Mouse (Mus musculus) heart, embryonic 10.5 days (tissue): Measurements from ENCODE around the gene Fam180a. TPM values are rescaled to one million over a fixed set of nuclear protein-coding genes. Genes with fewer than 3 reads are reported as not detected.

Experiments
- DNase-seq: peaks from one replicate; pipeline ENCODE4 v3.0.0-alpha.2; 2017; ENCODE audit warnings: low spot score
- H3K27ac ChIP-seq: fragments of 300-500 bp; sonication (generic); 2 replicates; pipeline ENCODE4 v1.5.1; 2016; ENCODE audit warnings: mild to moderate bottlenecking
- H3K27me3 ChIP-seq: fragments of 300-500 bp; sonication (generic); 2 replicates; pipeline ENCODE4 v1.6.1; 2016; ENCODE audit warnings: mild to moderate bottlenecking; ENCODE audit not compliant: poor library complexity, insufficient read depth, severe bottlenecking
- H3K36me3 ChIP-seq: fragments of 300-500 bp; sonication (generic); 2 replicates; pipeline ENCODE4 v1.6.1; 2016; ENCODE audit warnings: mild to moderate bottlenecking, moderate library complexity
- H3K4me1 ChIP-seq: fragments of 300-500 bp; sonication (generic); 2 replicates; pipeline ENCODE4 v1.6.1; 2016; ENCODE audit warnings: mild to moderate bottlenecking
- H3K4me3 ChIP-seq: fragments of 300-500 bp; sonication (generic); 2 replicates; pipeline ENCODE4 v1.5.1; 2016; ENCODE audit warnings: mild to moderate bottlenecking, moderate library complexity
- H3K9me3 ChIP-seq: fragments of 300-500 bp; sonication (generic); 2 replicates; pipeline ENCODE4 v1.6.1; 2016; ENCODE audit warnings: mild to moderate bottlenecking, moderate library complexity
- WGBS: fragments of 180-500 bp; shearing (Covaris S2); methylation state at CpG from one replicate; pipeline ENCODE4 v1.1.7; 2016; 5-methylcytosine and 5-hydroxymethylcytosine counted together
- polyA plus RNA-seq: library from polyadenylated mRNA; unstranded; fragments of >200 nt; fragmentation: Nextera tagmentation; extraction: Ambion mirVana; gene quantifications from 2 replicates; pipeline ENCODE4 v1.2.1, GENCODE M21; 2016

The Fam180a gene
- polyA plus RNA-seq, 1 experiment from 2014 or later = 0.08 TPM

- H3K4me1 ChIP-seq = peaks cover 17% of the 10 kb centered on the region
- no peak overlapping the region for H3K4me3 ChIP-seq
- no peak for DNase-seq
- H3K36me3 ChIP-seq = no peaks in the 10 kb centered on the region
- WGBS = 73% methylated on average over 11 of the region's 11 CpGs
- H3K9me3 ChIP-seq = no peaks in the 10 kb centered on the region
- H3K27ac ChIP-seq = no peak overlapping the region
- no peaks in the 10 kb centered on the region for H3K27me3 ChIP-seq
Measured at GRCm38 (mm10) chr6:35303355-35303900, 22.5 kb downstream of the Fam180a start.

- no peak for DNase-seq
- Histone ChIP-seq H3K27ac (no peak overlapping the region), H3K27me3 (no peaks in the 10 kb centered on the region), H3K4me3 (no peak overlapping the region), H3K36me3 (no peaks in the 10 kb centered on the region), H3K4me1 (peaks cover 20% of the 10 kb centered on the region), H3K9me3 (no peaks in the 10 kb centered on the region)
- 89% methylated on average over 7 of the region's 7 CpGs for WGBS
Measured at GRCm38 (mm10) chr6:35302581-35302980, 23.4 kb downstream of the Fam180a start.

GRCm38 (mm10) chr6:35298323-35298722 lies 27.6 kb downstream of the Fam180a start:
- Histone ChIP-seq H3K27me3 (no peaks in the 10 kb centered on the region), H3K4me1 (peaks cover 33% of the 10 kb centered on the region)
- 19% methylated on average over 6 of the region's 6 CpGs for WGBS

GRCm38 (mm10) chr6:35297516-35298227 lies 28.3 kb downstream of the Fam180a start:
- 86% methylated on average over 7 of the region's 7 CpGs for WGBS

More at GRCm38 (mm10) chr6:35298323-35298722, 27.6 kb downstream of the Fam180a start:
- H3K4me3 ChIP-seq = no peak overlapping the region
- peak overlapping the region; percentile 81 for H3K27ac ChIP-seq
- H3K9me3 ChIP-seq = no peaks in the 10 kb centered on the region
- no peaks in the 10 kb centered on the region for H3K36me3 ChIP-seq
- DNase-seq = no peak

GRCm38 (mm10) chr6:35297001-35297400 lies 28.9 kb downstream of the Fam180a start:
- Histone ChIP-seq H3K9me3 (no peaks in the 10 kb centered on the region), H3K4me1 (peaks cover 33% of the 10 kb centered on the region), H3K27me3 (no peaks in the 10 kb centered on the region), H3K4me3 (no peak overlapping the region), H3K27ac (0 out of 2 replicates have a peak overlapping the region, but pooled peaks have one; percentile 5), H3K36me3 (no peaks in the 10 kb centered on the region)
- 72% methylated on average over 2 of the region's 2 CpGs for WGBS
- DNase-seq = no peak

More at GRCm38 (mm10) chr6:35297516-35298227, 28.3 kb downstream of the Fam180a start:
- H3K27me3 ChIP-seq = no peaks in the 10 kb centered on the region
- peak overlapping the region; percentile 81 for H3K27ac ChIP-seq
- no peak for DNase-seq
- no peak overlapping the region for H3K4me3 ChIP-seq
- H3K9me3 ChIP-seq = no peaks in the 10 kb centered on the region
- H3K4me1 ChIP-seq = peaks cover 33% of the 10 kb centered on the region
- no peaks in the 10 kb centered on the region for H3K36me3 ChIP-seq

- Histone ChIP-seq H3K27me3 (no peaks in the 10 kb centered on the region), H3K4me3 (no peak overlapping the region), H3K4me1 (peaks cover 33% of the 10 kb centered on the region), H3K27ac (no peak overlapping the region), H3K9me3 (no peaks in the 10 kb centered on the region), H3K36me3 (no peaks in the 10 kb centered on the region)
- DNase-seq = no peak
- 86% methylated on average over 2 of the region's 2 CpGs for WGBS
Measured at GRCm38 (mm10) chr6:35294964-35295363, 31.0 kb downstream of the Fam180a start.

GRCm38 (mm10) chr6:35289676-35290075 lies 36.3 kb downstream of the Fam180a start:
- H3K27me3 ChIP-seq = no peaks in the 10 kb centered on the region
- DNase-seq = no peak
- H3K9me3 ChIP-seq = no peaks in the 10 kb centered on the region
- peaks cover 20% of the 10 kb centered on the region for H3K4me1 ChIP-seq
- no peak overlapping the region for H3K27ac ChIP-seq
- 83% methylated on average over 8 of the region's 8 CpGs for WGBS
- H3K36me3 ChIP-seq = no peaks in the 10 kb centered on the region
- no peak overlapping the region for H3K4me3 ChIP-seq

- 56% methylated on average over 7 of the region's 7 CpGs for WGBS
- Histone ChIP-seq H3K27me3 (no peaks in the 10 kb centered on the region), H3K4me3 (no peak overlapping the region), H3K4me1 (peaks cover 20% of the 10 kb centered on the region), H3K36me3 (no peaks in the 10 kb centered on the region), H3K9me3 (no peaks in the 10 kb centered on the region), H3K27ac (peak overlapping the region; percentile 63)
- DNase-seq = no peak
Measured at GRCm38 (mm10) chr6:35288920-35289319, 37.0 kb downstream of the Fam180a start.

- Histone ChIP-seq H3K27ac (peak overlapping the region; percentile 63), H3K36me3 (no peaks in the 10 kb centered on the region), H3K9me3 (no peaks in the 10 kb centered on the region), H3K4me1 (peaks cover 20% of the 10 kb centered on the region), H3K27me3 (no peaks in the 10 kb centered on the region), H3K4me3 (no peak overlapping the region)
- 61% methylated on average over 11 of the region's 11 CpGs for WGBS
- no peak for DNase-seq
Measured at GRCm38 (mm10) chr6:35288114-35288761, 37.7 kb downstream of the Fam180a start.

GRCm38 (mm10) chr6:35279306-35279705 lies 46.6 kb downstream of the Fam180a start:
- WGBS = 79% methylated on average over 10 of the region's 10 CpGs
- peaks cover 8% of the 10 kb centered on the region for H3K4me1 ChIP-seq
- H3K36me3 ChIP-seq = no peaks in the 10 kb centered on the region
- H3K4me3 ChIP-seq = no peak overlapping the region
- no peak for DNase-seq
- no peak overlapping the region for H3K27ac ChIP-seq
- no peaks in the 10 kb centered on the region for H3K9me3 ChIP-seq
- no peaks in the 10 kb centered on the region for H3K27me3 ChIP-seq

- H3K27ac ChIP-seq = peak overlapping the region; percentile 67; the same call in 1 of the 2 replicates
- 44% methylated on average over 10 of the region's 10 CpGs for WGBS
Measured at GRCm38 (mm10) chr6:35277903-35278587, 47.9 kb downstream of the Fam180a start.

GRCm38 (mm10) chr6:35273391-35274082 lies 52.4 kb downstream of the Fam180a start:
- 71% methylated on average over 11 of the region's 11 CpGs for WGBS
- Histone ChIP-seq H3K4me3 (no peak overlapping the region), H3K27ac (no peak overlapping the region), H3K9me3 (no peaks in the 10 kb centered on the region), H3K27me3 (no peaks in the 10 kb centered on the region), H3K36me3 (peaks cover 8% of the 10 kb centered on the region; the same call in 1 of the 2 replicates), H3K4me1 (peaks cover 8% of the 10 kb centered on the region)
- DNase-seq = no peak

More at GRCm38 (mm10) chr6:35277903-35278587, 47.9 kb downstream of the Fam180a start:
- 0 out of 2 replicates have a peak overlapping the region, but pooled peaks have one; percentile 12 for H3K4me3 ChIP-seq
- no peaks in the 10 kb centered on the region for H3K36me3 ChIP-seq
- DNase-seq = no peak
- H3K4me1 ChIP-seq = peaks cover 8% of the 10 kb centered on the region
- H3K9me3 ChIP-seq = no peaks in the 10 kb centered on the region
- no peaks in the 10 kb centered on the region for H3K27me3 ChIP-seq
